Mouse (Mus musculus): ENCODE results near the gene Grb7. TPM values are rescaled to one million over a fixed set of nuclear protein-coding genes. Genes with fewer than 3 reads are reported as not detected.

Gene Grb7
- polyA plus RNA-seq (2012; rRNA removed) = 3.2 and 3.3 TPM in 2 replicates

GRCm38 (mm10) chr11:98446213-98446561 lies at the start of gene Grb7:
Gene Grb7 (plus strand): TSS chr11:98446394.

DNA sequence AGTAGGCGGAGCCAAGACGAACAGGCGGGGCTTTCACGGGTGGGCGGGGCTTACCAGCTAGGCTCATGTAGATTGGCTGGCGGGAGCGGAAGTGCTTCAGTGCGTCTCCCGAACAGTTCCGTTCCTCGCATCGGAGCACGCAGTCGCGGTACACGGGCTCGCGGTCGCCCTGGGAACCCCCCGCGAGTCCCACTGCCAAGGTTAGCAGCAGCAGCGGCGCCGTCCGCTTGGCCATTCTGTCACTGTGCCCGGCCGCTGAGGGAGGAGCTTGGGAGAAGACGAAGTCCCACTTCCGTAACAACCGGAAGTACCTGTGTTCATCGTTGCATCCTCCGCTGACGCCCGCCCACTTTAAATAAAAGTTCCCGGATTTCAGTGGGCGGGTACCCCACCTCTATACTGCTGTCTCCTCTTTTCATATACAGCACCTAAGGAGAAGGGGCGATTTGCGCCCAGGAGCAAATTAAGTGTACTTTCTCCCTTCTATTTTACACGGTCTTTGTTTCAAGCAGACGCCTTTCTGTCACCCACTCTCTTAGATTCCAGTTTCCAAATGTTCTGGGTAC lies 46.0 kb upstream of the Grb7 start, which contains the start of gene Pgap3:
TSS of gene Pgap3 (minus strand) at position 330 of the 566 bp plus-strand sequence.

DNA sequence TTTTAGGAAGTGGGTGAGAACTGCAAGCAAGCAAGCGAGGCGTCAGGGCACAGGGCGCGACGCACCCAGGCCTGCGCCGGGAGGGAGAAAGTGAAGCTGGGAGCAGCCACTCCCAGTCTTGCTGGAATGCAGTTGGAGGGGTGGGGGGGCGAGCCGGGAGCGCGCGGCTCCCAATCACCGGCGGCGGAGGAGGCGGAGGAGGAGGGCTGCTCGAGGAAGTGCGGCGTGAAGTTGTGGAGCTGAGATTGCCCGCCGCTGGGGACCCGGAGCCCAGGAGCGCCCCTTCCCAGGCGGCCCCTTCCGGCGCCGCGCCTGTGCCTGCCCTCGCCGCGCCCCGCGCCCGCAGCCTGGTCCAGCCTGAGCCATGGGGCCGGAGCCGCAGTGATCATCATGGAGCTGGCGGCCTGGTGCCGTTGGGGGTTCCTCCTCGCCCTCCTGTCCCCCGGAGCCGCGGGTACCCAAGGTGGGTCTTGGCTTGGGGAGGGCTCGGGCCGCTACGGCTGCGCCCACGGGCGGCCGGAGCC lies 33.9 kb upstream of the Grb7 start, which contains the start of gene Erbb2:
TSS of gene Erbb2 (plus strand) at position 198 of the 524 bp plus-strand sequence.

GRCm38 (mm10) chr11:98438331-98439158 lies 7.6 kb upstream of the Grb7 start, which contains the start of gene Mien1:
Gene Mien1 (minus strand): TSS chr11:98438991.

Other genes with a start within 250 kb of the Grb7 start
- 21.6 and 29.6 TPM in 2 replicates for gene Cdk12, start 243.3 kb upstream of the Grb7 start, polyA plus RNA-seq (2012; rRNA removed)
- gene Neurod2, start 116.7 kb upstream of the Grb7 start, polyA plus RNA-seq (2012; rRNA removed) = 2.1 and 3.4 TPM in 2 replicates
- gene Ppp1r1b, start 98.0 kb upstream of the Grb7 start, polyA plus RNA-seq (2012; rRNA removed) = 0.65 and 1.3 TPM in 2 replicates
- 55.9 and 61.9 TPM in 2 replicates for gene Stard3, start 88.0 kb upstream of the Grb7 start, polyA plus RNA-seq (2012; rRNA removed)
- gene Tcap, start 62.6 kb upstream of the Grb7 start, polyA plus RNA-seq (2012; rRNA removed) = 3.3 and 4.0 TPM in 2 replicates
- 0.14 and 1.4 TPM in 2 replicates for gene Pnmt, start 59.9 kb upstream of the Grb7 start, polyA plus RNA-seq (2012; rRNA removed)
- gene Pgap3, start 45.9 kb upstream of the Grb7 start, polyA plus RNA-seq (2012; rRNA removed) = 6.9 and 11.2 TPM in 2 replicates
- 12.3 and 20.9 TPM in 2 replicates for gene Erbb2, start 33.9 kb upstream of the Grb7 start, polyA plus RNA-seq (2012; rRNA removed)
- 73.6 and 108 TPM in 2 replicates for gene Mien1, start 7.4 kb upstream of the Grb7 start, polyA plus RNA-seq (2012; rRNA removed)
- gene Ikzf3, start 99.6 kb downstream of the Grb7 start, polyA plus RNA-seq (2012; rRNA removed) = 0.04 and 0.09 TPM in 2 replicates
- gene Zpbp2, start 104.7 kb downstream of the Grb7 start, polyA plus RNA-seq (2012; rRNA removed) = 0.09 and 0.44 TPM in 2 replicates
- gene Ormdl3, start 141.0 kb downstream of the Grb7 start, polyA plus RNA-seq (2012; rRNA removed) = 51.7 and 70.0 TPM in 2 replicates
- gene Lrrc3c, start 151.9 kb downstream of the Grb7 start, polyA plus RNA-seq (2012; rRNA removed) = not detected in 2 replicates
- 0.62 and 2.6 TPM in 2 replicates for gene Gm12355, start 179.3 kb downstream of the Grb7 start, polyA plus RNA-seq (2012; rRNA removed)
- not detected in 2 replicates for gene Gsdma3, start 180.0 kb downstream of the Grb7 start, polyA plus RNA-seq (2012; rRNA removed)
- 0.11 TPM in 1 of 2 replicates, not detected in the other for gene Gsdma2, start 200.4 kb downstream of the Grb7 start, polyA plus RNA-seq (2012; rRNA removed)
- 0.02 TPM in 1 of 2 replicates, not detected in the other for gene Gsdma, start 218.0 kb downstream of the Grb7 start, polyA plus RNA-seq (2012; rRNA removed)
- gene Psmd3, start 236.2 kb downstream of the Grb7 start, polyA plus RNA-seq (2012; rRNA removed) = 165 and 173 TPM in 2 replicates